Mouse (Mus musculus) myocyte (in vitro differentiated cells): ENCODE measurements at regions not wholly inside any gene's neighbourhood (a gene's known extent, or its start where the extent isn't known, plus 50 kb on each side); places are given as distances from the start of the nearest gene placed in this dataset.

Experiments
- H3K27me3 ChIP-seq: one replicate; pipeline ENCODE4 v1.6.1; 2011; ENCODE audit not compliant: control insufficient read depth, insufficient read depth, insufficient read length
- H3K36me3 ChIP-seq: one replicate; pipeline ENCODE4 v1.6.1; 2011; ENCODE audit not compliant: control insufficient read depth, insufficient read depth
- H3K4me2 ChIP-seq: one replicate; pipeline ENCODE4 v1.6.1; 2011; ENCODE audit warnings: low read depth, control low read depth
- H3K4me3 ChIP-seq: one replicate; pipeline ENCODE4 v1.5.1; 2011; ENCODE audit warnings: mild to moderate bottlenecking, control low read depth, moderate library complexity
- H3K79me2 ChIP-seq: one replicate; pipeline ENCODE4 v1.6.1; 2011; ENCODE audit not compliant: control insufficient read depth, insufficient read depth
- H3ac ChIP-seq: one replicate; pipeline ENCODE4 v1.6.1; 2011; ENCODE audit not compliant: control insufficient read depth, insufficient read length
- CEBPB ChIP-seq: IDR thresholded peaks from 2 replicates; pipeline ENCODE4 v1.6.1; 2011; ENCODE audit warnings: mild to moderate bottlenecking, moderate library complexity; ENCODE audit not compliant: poor library complexity, insufficient read depth, severe bottlenecking
- E2F4 ChIP-seq: IDR thresholded peaks from one replicate; pipeline ENCODE4 v1.6.1; 2011; ENCODE audit warnings: mild to moderate bottlenecking, control low read depth, moderate library complexity; ENCODE audit not compliant: insufficient read depth
- MAX ChIP-seq: IDR thresholded peaks from one replicate; pipeline ENCODE4 v1.6.1; 2011; ENCODE audit warnings: low read depth, mild to moderate bottlenecking, control low read depth
- MYOD1 ChIP-seq, 3 experiments: IDR thresholded peaks; one replicate each; pipeline ENCODE4 v1.6.1; 2011; ENCODE audit warnings: control low read depth in 2 of 3, low read depth in 2 of 3, mild to moderate bottlenecking in 2 of 3, moderate library complexity in 1 of 3; ENCODE audit not compliant: insufficient read length in 2 of 3, control insufficient read depth in 1 of 3
- MYOG ChIP-seq, 3 experiments: IDR thresholded peaks; one replicate each; pipeline ENCODE4 v1.6.1; 2011; ENCODE audit warnings: control low read depth in 2 of 3, low read depth in 2 of 3, mild to moderate bottlenecking in 2 of 3; ENCODE audit not compliant: insufficient read length in 2 of 3, control insufficient read depth in 1 of 3, insufficient read depth in 1 of 3
- POLR2A ChIP-seq: IDR thresholded peaks from one replicate; pipeline ENCODE4 v1.6.1; 2011; ENCODE audit warnings: low read depth, mild to moderate bottlenecking, control low read depth, moderate library complexity; ENCODE audit not compliant: insufficient read length
- POLR2AphosphoS2 ChIP-seq: IDR thresholded peaks from one replicate; pipeline ENCODE4 v1.6.1; 2011; ENCODE audit warnings: low read depth, control low read depth; ENCODE audit not compliant: insufficient read length
- REST ChIP-seq: IDR thresholded peaks from one replicate; pipeline ENCODE4 v1.6.1; 2011; ENCODE audit warnings: mild to moderate bottlenecking, control low read depth, moderate library complexity; ENCODE audit not compliant: insufficient read depth, insufficient read length
- SRF ChIP-seq: IDR thresholded peaks from one replicate; pipeline ENCODE4 v1.6.1; 2011; ENCODE audit warnings: low read depth; ENCODE audit not compliant: control insufficient read depth, insufficient read length
- TCF12 ChIP-seq: IDR thresholded peaks from one replicate; pipeline ENCODE4 v1.6.1; 2011; ENCODE audit warnings: mild to moderate bottlenecking, control low read depth; ENCODE audit not compliant: poor library complexity, insufficient read depth, severe bottlenecking
- TCF3 ChIP-seq: IDR thresholded peaks from one replicate; pipeline ENCODE4 v1.6.1; 2011; ENCODE audit warnings: low read depth, control low read depth; ENCODE audit not compliant: insufficient read length
- USF1 ChIP-seq: IDR thresholded peaks from one replicate; pipeline ENCODE4 v1.6.1; 2011; ENCODE audit warnings: low read depth, mild to moderate bottlenecking, control low read depth, moderate library complexity

GRCm38 (mm10) chr1:119209607-119210007 lies 156.2 kb upstream of the Gli2 start:
- H3K4me3 ChIP-seq: no peak overlapping the region
- no peaks in the 10 kb centered on the region for H3K79me2 ChIP-seq
- no peak overlapping the region for H3K4me2 ChIP-seq
- no peaks in the 10 kb centered on the region for H3K27me3 ChIP-seq
- H3ac ChIP-seq: no peak overlapping the region
- TF ChIP-seq SRF (no peak), CEBPB (no peak), POLR2AphosphoS2 (no peak), REST (no peak), MYOD1 (IDR thresholded peaks at IDR 0.05; ENCODE audit: control insufficient read depth in 1 of 3, insufficient read length in 2 of 3, low read depth in 2 of 3) (no peak), TCF3 (no peak), MAX (no peak)
- no peaks in the 10 kb centered on the region for H3K36me3 ChIP-seq

- no peaks in the 10 kb centered on the region for H3K79me2 ChIP-seq
- no peak overlapping the region for H3ac ChIP-seq
- H3K4me2 ChIP-seq: no peak overlapping the region
- H3K4me3 ChIP-seq: no peak overlapping the region
- no peaks in the 10 kb centered on the region for H3K27me3 ChIP-seq
- TF ChIP-seq CEBPB (no peak), REST (no peak), POLR2A (no peak), MYOG (IDR thresholded peaks at IDR 0.05; ENCODE audit: control insufficient read depth in 1 of 3, insufficient read depth in 1 of 3, insufficient read length in 2 of 3, low read depth in 2 of 3) (no peak), TCF3 (no peak), SRF (no peak), TCF12 (no peak), MAX (no peak), USF1 (no peak), E2F4 (no peak), POLR2AphosphoS2 (no peak), MYOD1 (IDR thresholded peaks at IDR 0.05; ENCODE audit: control insufficient read depth in 1 of 3, insufficient read length in 2 of 3, low read depth in 2 of 3) (no peak)
- H3K36me3 ChIP-seq: no peaks in the 10 kb centered on the region
These were observed 149.0 kb upstream of the Gli2 start for GRCm38 (mm10) chr1:119202456-119202855.

DNA sequence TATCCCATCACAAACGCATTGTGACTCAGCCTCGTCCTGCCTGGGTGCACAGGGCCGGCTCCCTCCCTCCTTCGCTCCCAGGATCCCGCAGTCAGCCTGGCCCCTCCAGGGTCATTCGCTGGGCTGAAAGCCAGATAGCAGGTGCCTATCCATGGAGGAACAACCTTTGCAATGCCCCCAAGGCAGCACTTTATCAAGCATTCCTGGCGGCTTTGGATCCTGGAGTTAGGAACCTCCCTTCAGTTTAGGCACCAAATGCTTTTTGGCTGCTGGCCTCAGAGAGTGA lies 143.9 kb upstream of the Gli2 start:
- Histone ChIP-seq H3K4me3 (no peak overlapping the region), H3K79me2 (no peaks in the 10 kb centered on the region), H3ac (no peak overlapping the region), H3K4me2 (peak overlapping the region; percentile 21), H3K27me3 (no peaks in the 10 kb centered on the region), H3K36me3 (no peaks in the 10 kb centered on the region)
- TF ChIP-seq TCF3 (no peak), MYOD1 (IDR thresholded peaks at IDR 0.05; ENCODE audit: control insufficient read depth in 1 of 3, insufficient read length in 2 of 3, low read depth in 2 of 3) (no peak), TCF12 (no peak), MAX (no peak), REST (no peak), USF1 (no peak), SRF (no peak), POLR2A (no peak)

GRCm38 (mm10) chr1:119196674-119197414 lies 143.4 kb upstream of the Gli2 start:
- TF ChIP-seq CEBPB (no peak), POLR2A (no peak), MYOG (IDR thresholded peaks at IDR 0.05; ENCODE audit: control insufficient read depth in 1 of 3, insufficient read depth in 1 of 3, insufficient read length in 2 of 3, low read depth in 2 of 3) (no peak), TCF3 (no peak), MAX (no peak), SRF (no peak), POLR2AphosphoS2 (no peak), REST (no peak), USF1 (no peak), MYOD1 (IDR thresholded peaks at IDR 0.05; ENCODE audit: control insufficient read depth in 1 of 3, insufficient read length in 2 of 3, low read depth in 2 of 3) (no peak), E2F4 (no peak), TCF12 (no peak)
- no peaks in the 10 kb centered on the region for H3K36me3 ChIP-seq
- H3ac ChIP-seq: no peak overlapping the region
- no peaks in the 10 kb centered on the region for H3K27me3 ChIP-seq
- no peak overlapping the region for H3K4me3 ChIP-seq
- peak overlapping the region; percentile 21 for H3K4me2 ChIP-seq
- H3K79me2 ChIP-seq: no peaks in the 10 kb centered on the region

- Histone ChIP-seq H3ac (no peak overlapping the region), H3K36me3 (no peaks in the 10 kb centered on the region), H3K79me2 (no peaks in the 10 kb centered on the region), H3K4me3 (no peak overlapping the region), H3K4me2 (peak overlapping the region; percentile 21), H3K27me3 (no peaks in the 10 kb centered on the region)
- no peak for TF ChIP-seq CEBPB
- no peak for TF ChIP-seq SRF
- no peak for TF ChIP-seq USF1
- no peak for TF ChIP-seq MAX
- no peak for TF ChIP-seq MYOG (IDR thresholded peaks at IDR 0.05; ENCODE audit: control insufficient read depth in 1 of 3, insufficient read depth in 1 of 3, insufficient read length in 2 of 3, low read depth in 2 of 3)
- no peak for TF ChIP-seq POLR2AphosphoS2
- TF ChIP-seq POLR2A: no peak
- TF ChIP-seq TCF12: no peak
- TF ChIP-seq E2F4: no peak
- no peak for TF ChIP-seq MYOD1 (IDR thresholded peaks at IDR 0.05; ENCODE audit: control insufficient read depth in 1 of 3, insufficient read length in 2 of 3, low read depth in 2 of 3)
- no peak for TF ChIP-seq REST
- no peak for TF ChIP-seq TCF3
These were observed 141.1 kb upstream of the Gli2 start for GRCm38 (mm10) chr1:119194533-119194932.
